Mouse (Mus musculus) kidney, postnatal 14 days (tissue): Measurements from ENCODE around the gene Ltbp2.

ENCODE experiments used
- DNase-seq: peaks from one replicate; pipeline ENCODE4 v3.0.0; 2022; ENCODE audit warnings: mixed read lengths

Gene Ltbp2

GRCm38 (mm10) chr12:84875761-84876480 lies 411 bp downstream of the Ltbp2 start:
- no peak for DNase-seq

- no peak for DNase-seq
These were observed 2.9 kb downstream of the Ltbp2 start for GRCm38 (mm10) chr12:84873434-84873833.

DNA sequence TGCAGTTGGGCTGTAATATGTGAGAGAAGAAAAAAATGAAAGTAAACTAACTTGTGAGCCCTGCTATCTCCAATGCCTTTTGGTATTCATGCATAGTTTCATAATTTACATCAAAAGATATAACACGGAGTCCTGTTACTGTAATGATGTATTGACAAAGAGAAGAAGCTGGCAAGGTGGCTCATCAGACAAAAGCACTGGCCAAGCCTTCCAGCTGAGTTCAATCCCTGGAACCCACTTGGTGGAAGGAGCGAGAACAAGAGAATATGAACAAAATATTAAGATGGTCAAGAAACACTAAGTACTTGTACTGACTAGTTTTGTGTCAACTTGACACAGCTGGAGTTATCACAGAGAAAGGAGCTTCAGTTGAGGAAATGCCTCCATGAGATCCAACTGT lies 4.0 kb downstream of the Ltbp2 start:
- DNase-seq: no peak

GRCm38 (mm10) chr12:84865431-84865830 lies 10.9 kb downstream of the Ltbp2 start:
- DNase-seq: no peak

DNA sequence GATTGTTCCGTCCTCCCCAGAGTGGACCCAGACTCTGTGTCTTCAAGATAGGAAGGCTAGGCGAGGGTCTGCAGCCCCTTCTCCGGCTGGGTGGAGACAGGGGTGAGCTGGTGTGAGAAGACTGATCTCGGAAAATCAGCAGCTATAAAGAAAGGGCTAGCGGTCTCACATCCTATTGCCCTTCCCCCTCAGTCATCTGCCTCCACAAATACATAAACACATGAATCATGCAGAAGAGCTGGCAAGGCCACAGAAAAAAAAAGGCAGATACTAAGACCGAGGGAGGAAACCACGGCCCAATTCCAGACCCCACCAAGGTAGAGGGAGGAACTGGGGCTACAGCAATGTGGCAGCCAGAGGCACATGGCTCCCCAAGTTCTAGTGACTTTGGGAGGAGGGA lies 11.5 kb downstream of the Ltbp2 start:
- DNase-seq: no peak

DNA sequence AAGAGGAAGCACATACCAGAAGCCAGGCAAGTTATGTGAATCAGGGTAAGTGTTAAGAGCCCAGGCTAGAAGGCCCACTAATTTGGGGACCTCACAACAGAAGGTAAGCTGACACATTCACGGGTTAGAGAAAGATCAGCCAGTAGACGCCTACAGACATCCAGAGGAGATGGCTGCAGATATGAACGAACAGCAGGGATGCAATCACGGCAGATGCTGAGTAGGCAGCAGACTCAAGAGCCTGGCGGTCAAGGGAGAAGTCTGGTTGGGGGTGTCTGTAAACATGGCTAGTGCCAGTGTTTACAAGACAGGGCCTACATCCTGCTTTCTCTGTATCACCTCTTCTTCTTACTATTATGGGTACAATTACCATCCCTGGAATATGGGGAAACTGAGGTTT lies 13.1 kb downstream of the Ltbp2 start:
- no peak for DNase-seq

DNA sequence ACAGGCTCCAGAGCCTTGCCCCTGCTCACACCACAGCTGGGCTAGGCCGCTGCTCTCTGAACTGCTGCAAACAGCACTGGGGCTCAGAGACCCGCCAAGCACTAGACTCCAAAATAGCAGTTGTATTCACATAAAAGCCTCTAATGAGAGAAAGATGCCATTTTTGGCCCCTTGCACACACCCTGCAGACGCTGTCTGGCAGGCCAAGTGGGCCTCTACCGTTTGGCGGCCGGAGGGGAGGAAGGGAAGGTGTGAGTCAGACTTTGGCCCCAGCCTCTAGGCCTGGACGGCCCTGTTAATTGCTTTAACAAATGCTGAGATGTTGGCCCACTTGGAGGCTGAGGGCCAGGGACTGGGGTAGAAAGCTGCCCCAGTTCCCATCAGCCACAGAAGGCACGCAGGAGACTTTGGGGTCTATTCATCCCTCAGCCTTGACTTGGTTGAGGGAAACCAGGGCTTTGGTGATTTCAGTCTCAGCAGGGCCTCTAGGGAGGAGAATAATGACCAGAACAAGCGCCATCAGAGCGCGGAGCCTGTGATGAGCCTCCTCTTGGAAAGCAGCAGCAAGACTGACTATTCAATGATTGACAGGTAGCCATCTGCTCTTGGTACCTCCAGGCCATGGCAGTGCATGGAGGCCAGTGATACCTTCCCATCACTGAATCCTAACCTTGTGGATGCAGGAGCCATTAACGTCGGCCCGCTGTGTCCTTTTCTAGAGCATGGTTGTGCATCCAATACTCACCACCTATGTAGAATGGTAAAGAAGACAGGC lies 14.0 kb downstream of the Ltbp2 start:
- no peak for DNase-seq

DNA sequence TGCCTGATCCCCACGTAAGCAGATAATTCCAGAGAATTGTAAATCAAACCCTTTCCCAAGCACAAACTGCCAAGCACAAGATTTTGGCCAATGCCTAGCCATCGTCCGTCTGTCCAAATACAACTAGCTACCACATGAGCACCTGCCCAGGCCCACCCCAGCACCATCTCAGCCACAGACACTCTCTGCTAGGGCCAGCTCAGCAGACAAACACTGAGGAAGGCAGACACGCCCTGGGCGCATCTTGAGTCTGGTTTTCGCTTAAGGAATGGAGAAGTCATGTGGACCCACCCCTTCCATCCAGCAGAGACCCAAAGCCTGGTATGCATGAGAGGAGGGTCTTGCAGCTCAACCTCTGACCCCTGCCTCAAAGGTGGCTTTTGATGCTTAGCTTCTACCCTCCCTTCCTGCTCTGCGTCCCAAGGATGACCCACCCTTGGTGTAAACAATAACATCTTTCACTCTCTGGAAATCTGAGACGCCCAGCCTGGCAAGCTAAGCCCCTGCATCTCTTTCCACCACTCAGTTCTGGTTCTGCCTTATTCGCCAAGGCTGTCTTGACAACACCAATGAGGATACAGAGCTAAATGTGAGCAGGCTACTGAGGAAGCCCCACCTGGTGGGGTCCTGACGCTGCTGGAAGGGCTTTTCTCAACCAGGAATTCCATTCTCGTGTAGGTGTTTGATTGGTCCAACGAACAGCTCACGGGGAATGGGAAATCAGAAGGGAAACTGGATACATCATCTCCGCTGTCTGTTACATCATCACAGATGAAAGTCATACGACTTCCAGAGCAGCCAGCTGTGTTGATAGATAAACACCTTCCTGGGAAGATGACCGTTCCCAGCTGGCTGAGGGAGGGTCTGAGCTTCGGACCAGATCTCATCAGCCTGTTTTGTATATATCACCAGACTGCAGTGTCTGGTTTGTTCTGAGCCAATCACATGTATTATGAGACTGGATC lies 17.9 kb downstream of the Ltbp2 start:
- no peak for DNase-seq

GRCm38 (mm10) chr12:84857706-84858105 lies 18.6 kb downstream of the Ltbp2 start:
- no peak for DNase-seq

- no peak for DNase-seq
These were observed 19.8 kb downstream of the Ltbp2 start for GRCm38 (mm10) chr12:84856532-84856931.

- no peak for DNase-seq
These were observed 21.2 kb downstream of the Ltbp2 start for GRCm38 (mm10) chr12:84855084-84855625.

- no peak for DNase-seq
These were observed 21.8 kb downstream of the Ltbp2 start for GRCm38 (mm10) chr12:84854392-84855033.

DNA sequence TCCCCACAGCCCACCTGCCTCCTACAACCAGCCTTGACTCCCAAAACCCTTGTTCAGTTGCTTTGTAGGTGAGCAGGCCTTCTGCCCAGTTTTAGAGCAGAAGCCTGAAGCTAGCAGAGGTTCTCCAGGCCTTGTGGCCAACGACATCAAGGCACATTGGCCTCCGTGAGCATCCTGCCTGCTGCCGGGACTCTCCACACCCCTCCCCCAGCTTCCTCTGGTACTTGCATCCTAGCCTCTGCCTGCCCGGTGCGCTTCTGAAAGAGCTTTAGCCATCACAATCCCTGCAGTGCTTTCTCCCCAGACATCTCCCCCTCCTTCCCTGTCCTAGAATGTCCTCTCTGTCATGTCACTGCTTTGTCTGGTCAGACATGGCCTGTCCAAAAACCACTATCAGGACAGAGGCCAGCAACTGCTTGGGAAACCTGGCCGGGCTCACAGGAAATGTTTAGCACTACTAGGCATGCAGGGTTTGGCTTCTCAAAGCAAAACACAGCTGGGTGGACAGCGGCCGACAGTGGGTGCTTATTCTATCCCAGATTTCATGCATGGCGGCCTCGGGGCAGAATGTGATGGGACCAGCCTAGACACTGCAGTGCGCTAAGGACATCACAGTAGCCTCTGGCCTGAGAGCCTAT lies 24.8 kb downstream of the Ltbp2 start:
- peak; percentile 31 for DNase-seq

GRCm38 (mm10) chr12:84847882-84848281 lies 28.4 kb downstream of the Ltbp2 start:
- no peak for DNase-seq

DNA sequence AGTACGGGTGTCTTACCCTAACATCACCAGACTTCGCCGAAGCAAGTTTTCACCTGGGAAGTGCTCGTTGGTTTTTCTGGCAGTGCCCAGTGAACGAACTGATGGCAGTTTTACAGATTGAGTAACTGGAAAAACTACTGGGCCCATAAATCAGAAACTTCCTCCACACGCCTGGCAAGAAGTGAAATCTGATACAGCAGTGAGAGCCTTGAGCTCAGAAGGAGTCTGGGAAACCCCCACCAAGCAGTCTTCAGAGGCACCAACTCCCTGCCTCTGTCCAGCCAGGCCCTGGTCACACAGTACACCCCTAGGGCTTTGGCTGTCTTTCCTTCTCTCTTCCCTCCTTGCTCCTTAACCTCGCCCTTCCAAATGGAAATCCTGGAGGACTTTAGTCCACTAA lies 28.9 kb downstream of the Ltbp2 start:
- DNase-seq: peak; percentile 46

- DNase-seq: peak; percentile 22
These were observed 29.7 kb downstream of the Ltbp2 start for GRCm38 (mm10) chr12:84846594-84847014.

GRCm38 (mm10) chr12:84842706-84843105 lies 33.6 kb downstream of the Ltbp2 start:
- no peak for DNase-seq

- no peak for DNase-seq
These were observed 34.9 kb downstream of the Ltbp2 start for GRCm38 (mm10) chr12:84841158-84842140.

- no peak for DNase-seq
These were observed 35.6 kb downstream of the Ltbp2 start for GRCm38 (mm10) chr12:84840734-84841133.

DNA sequence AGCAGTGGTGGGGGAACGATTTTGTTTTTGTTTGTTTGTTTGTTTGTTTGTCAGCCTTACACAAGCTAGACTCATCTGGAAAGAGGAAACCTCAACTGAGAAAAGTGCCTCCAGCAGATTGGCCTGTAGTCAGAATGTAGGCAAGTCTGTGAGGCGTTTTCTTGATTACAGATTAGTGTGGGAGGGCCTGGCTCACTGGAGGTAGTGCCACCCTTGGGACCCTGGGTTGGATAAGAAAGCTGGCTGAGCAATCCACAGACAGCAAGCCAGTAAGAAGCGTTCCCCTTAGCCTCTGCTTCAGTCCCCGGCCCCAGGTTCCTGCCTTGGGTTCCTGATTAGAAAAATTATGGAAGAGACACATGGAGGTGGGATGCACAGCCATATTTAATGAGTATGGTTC lies 36.4 kb downstream of the Ltbp2 start:
- DNase-seq: no peak

GRCm38 (mm10) chr12:84835626-84836025 lies 40.7 kb downstream of the Ltbp2 start:
- no peak for DNase-seq
